Mouse (Mus musculus) myocyte (in vitro differentiated cells): ENCODE measurements around the gene Ppp1r36. TPM values are rescaled to one million over a fixed set of nuclear protein-coding genes. Genes with fewer than 3 reads are reported as not detected.

Source experiments
- H3K27me3 ChIP-seq: one replicate; pipeline ENCODE4 v1.6.1; 2011; ENCODE audit not compliant: control insufficient read depth, insufficient read depth, insufficient read length
- H3K36me3 ChIP-seq: one replicate; pipeline ENCODE4 v1.6.1; 2011; ENCODE audit not compliant: control insufficient read depth, insufficient read depth
- H3K4me2 ChIP-seq: one replicate; pipeline ENCODE4 v1.6.1; 2011; ENCODE audit warnings: low read depth, control low read depth
- H3K4me3 ChIP-seq: one replicate; pipeline ENCODE4 v1.5.1; 2011; ENCODE audit warnings: mild to moderate bottlenecking, control low read depth, moderate library complexity
- H3K79me2 ChIP-seq: one replicate; pipeline ENCODE4 v1.6.1; 2011; ENCODE audit not compliant: control insufficient read depth, insufficient read depth
- H3ac ChIP-seq: one replicate; pipeline ENCODE4 v1.6.1; 2011; ENCODE audit not compliant: control insufficient read depth, insufficient read length
- CEBPB ChIP-seq: IDR thresholded peaks from 2 replicates; pipeline ENCODE4 v1.6.1; 2011; ENCODE audit warnings: mild to moderate bottlenecking, moderate library complexity; ENCODE audit not compliant: poor library complexity, insufficient read depth, severe bottlenecking
- E2F4 ChIP-seq: IDR thresholded peaks from one replicate; pipeline ENCODE4 v1.6.1; 2011; ENCODE audit warnings: mild to moderate bottlenecking, control low read depth, moderate library complexity; ENCODE audit not compliant: insufficient read depth
- MAX ChIP-seq: IDR thresholded peaks from one replicate; pipeline ENCODE4 v1.6.1; 2011; ENCODE audit warnings: low read depth, mild to moderate bottlenecking, control low read depth
- MYOD1 ChIP-seq, 3 experiments: IDR thresholded peaks; one replicate each; pipeline ENCODE4 v1.6.1; 2011; ENCODE audit warnings: control low read depth in 2 of 3, low read depth in 2 of 3, mild to moderate bottlenecking in 2 of 3, moderate library complexity in 1 of 3; ENCODE audit not compliant: insufficient read length in 2 of 3, control insufficient read depth in 1 of 3
- MYOG ChIP-seq, 3 experiments: IDR thresholded peaks; one replicate each; pipeline ENCODE4 v1.6.1; 2011; ENCODE audit warnings: control low read depth in 2 of 3, low read depth in 2 of 3, mild to moderate bottlenecking in 2 of 3; ENCODE audit not compliant: insufficient read length in 2 of 3, control insufficient read depth in 1 of 3, insufficient read depth in 1 of 3
- POLR2A ChIP-seq: IDR thresholded peaks from one replicate; pipeline ENCODE4 v1.6.1; 2011; ENCODE audit warnings: low read depth, mild to moderate bottlenecking, control low read depth, moderate library complexity; ENCODE audit not compliant: insufficient read length
- POLR2AphosphoS2 ChIP-seq: IDR thresholded peaks from one replicate; pipeline ENCODE4 v1.6.1; 2011; ENCODE audit warnings: low read depth, control low read depth; ENCODE audit not compliant: insufficient read length
- REST ChIP-seq: IDR thresholded peaks from one replicate; pipeline ENCODE4 v1.6.1; 2011; ENCODE audit warnings: mild to moderate bottlenecking, control low read depth, moderate library complexity; ENCODE audit not compliant: insufficient read depth, insufficient read length
- SRF ChIP-seq: IDR thresholded peaks from one replicate; pipeline ENCODE4 v1.6.1; 2011; ENCODE audit warnings: low read depth; ENCODE audit not compliant: control insufficient read depth, insufficient read length
- TCF12 ChIP-seq: IDR thresholded peaks from one replicate; pipeline ENCODE4 v1.6.1; 2011; ENCODE audit warnings: mild to moderate bottlenecking, control low read depth; ENCODE audit not compliant: poor library complexity, insufficient read depth, severe bottlenecking
- TCF3 ChIP-seq: IDR thresholded peaks from one replicate; pipeline ENCODE4 v1.6.1; 2011; ENCODE audit warnings: low read depth, control low read depth; ENCODE audit not compliant: insufficient read length
- USF1 ChIP-seq: IDR thresholded peaks from one replicate; pipeline ENCODE4 v1.6.1; 2011; ENCODE audit warnings: low read depth, mild to moderate bottlenecking, control low read depth, moderate library complexity
- polyA plus RNA-seq: library from polyadenylated mRNA; unstranded; fragments of >200 nt; fragmentation: generic; extraction: Trizol; gene quantifications from one replicate; pipeline ENCODE4 v1.2.1, GENCODE M21; 2012; ENCODE audit warnings: missing spikeins

The Ppp1r36 gene
- polyA plus RNA-seq, 1 experiment = not detected

- peak overlapping the region; percentile 69 for H3ac ChIP-seq
- TF ChIP-seq POLR2AphosphoS2 (peak; percentile 63), SRF (no peak), MYOG (IDR thresholded peaks at IDR 0.05; ENCODE audit: control insufficient read depth in 1 of 3, insufficient read depth in 1 of 3, insufficient read length in 2 of 3, low read depth in 2 of 3) (no peak), E2F4 (no peak), POLR2A (peak; percentile 64)
- no peaks in the 10 kb centered on the region for H3K27me3 ChIP-seq
- peak overlapping the region; percentile 64 for H3K4me3 ChIP-seq
- H3K79me2 ChIP-seq = no peaks in the 10 kb centered on the region
- no peaks in the 10 kb centered on the region for H3K36me3 ChIP-seq
- peak overlapping the region; percentile 99 for H3K4me2 ChIP-seq
These were observed 14.1 kb upstream of the Ppp1r36 start for GRCm38 (mm10) chr12:76402991-76403885.

GRCm38 (mm10) chr12:76403886-76404537, 13.3 kb upstream of the Ppp1r36 start, which contains the start of gene Hspa2:
Hspa2 (plus strand) TSS chr12:76404176.
- Histone ChIP-seq H3K27me3 (no peaks in the 10 kb centered on the region), H3K36me3 (no peaks in the 10 kb centered on the region), H3ac (peak within 1 kb of the TSS; percentile 69), H3K4me2 (peak within 1 kb of the TSS; percentile 99), H3K79me2 (no peaks in the 10 kb centered on the region), H3K4me3 (peak within 1 kb of the TSS; percentile 64)
- no peak for TF ChIP-seq TCF12
- peak; percentile 96 for TF ChIP-seq POLR2AphosphoS2
- TF ChIP-seq USF1 = no peak
- TF ChIP-seq E2F4 = no peak
- TF ChIP-seq MAX = no peak
- TF ChIP-seq SRF = no peak
- no peak for TF ChIP-seq CEBPB
- no peak for TF ChIP-seq TCF3
- TF ChIP-seq REST = no peak
- TF ChIP-seq MYOG (IDR thresholded peaks at IDR 0.05; ENCODE audit: control insufficient read depth in 1 of 3, insufficient read depth in 1 of 3, insufficient read length in 2 of 3, low read depth in 2 of 3) = no peak
- no peak for TF ChIP-seq MYOD1 (IDR thresholded peaks at IDR 0.05; ENCODE audit: control insufficient read depth in 1 of 3, insufficient read length in 2 of 3, low read depth in 2 of 3)
- TF ChIP-seq POLR2A = peak; percentile 97

- Histone ChIP-seq H3K27me3 (no peaks in the 10 kb centered on the region), H3ac (no peak overlapping the region), H3K4me2 (peak overlapping the region; percentile 89), H3K79me2 (no peaks in the 10 kb centered on the region), H3K4me3 (peak overlapping the region; percentile 64), H3K36me3 (no peaks in the 10 kb centered on the region)
- no peak for TF ChIP-seq USF1
- TF ChIP-seq MYOG (IDR thresholded peaks at IDR 0.05; ENCODE audit: control insufficient read depth in 1 of 3, insufficient read depth in 1 of 3, insufficient read length in 2 of 3, low read depth in 2 of 3) = no peak
- TF ChIP-seq TCF12 = no peak
- TF ChIP-seq CEBPB = no peak
- TF ChIP-seq SRF = no peak
- no peak for TF ChIP-seq MAX
- no peak for TF ChIP-seq POLR2AphosphoS2
- TF ChIP-seq REST = no peak
- TF ChIP-seq TCF3 = no peak
- TF ChIP-seq POLR2A = no peak
- no peak for TF ChIP-seq E2F4
- TF ChIP-seq MYOD1 (IDR thresholded peaks at IDR 0.05; ENCODE audit: control insufficient read depth in 1 of 3, insufficient read length in 2 of 3, low read depth in 2 of 3) = no peak
These were observed 12.5 kb upstream of the Ppp1r36 start for GRCm38 (mm10) chr12:76404836-76405182.

- no peak overlapping the region for H3ac ChIP-seq
- no peaks in the 10 kb centered on the region for H3K36me3 ChIP-seq
- no peaks in the 10 kb centered on the region for H3K27me3 ChIP-seq
- no peak overlapping the region for H3K4me2 ChIP-seq
- TF ChIP-seq TCF12 (no peak), E2F4 (no peak), MAX (no peak), POLR2AphosphoS2 (no peak), SRF (no peak), MYOD1 (IDR thresholded peaks at IDR 0.05; ENCODE audit: control insufficient read depth in 1 of 3, insufficient read length in 2 of 3, low read depth in 2 of 3) (no peak), TCF3 (no peak), USF1 (no peak)
- peak overlapping the region; percentile 64 for H3K4me3 ChIP-seq
- H3K79me2 ChIP-seq = no peaks in the 10 kb centered on the region
These were observed 12.0 kb upstream of the Ppp1r36 start for GRCm38 (mm10) chr12:76405183-76405970.
